Mouse (Mus musculus) adrenal gland, postnatal 10 days (tissue): ENCODE data around the gene Olfr774. TPM values are rescaled to one million over a fixed set of nuclear protein-coding genes. Genes with fewer than 3 reads are reported as not detected.
"Not testable (repeated sequence)": the region's sequence is repeated elsewhere in the genome, so short reads cannot be mapped to it uniquely, and the experiment has no call there.

Experiments
- DNase-seq: peaks from one replicate; pipeline ENCODE4 v3.0.0; 2021; ENCODE audit warnings: mixed read lengths
- long read RNA-seq, 2 experiments: library from polyadenylated mRNA; stranded (forward); transcript quantifications; one replicate each; pipeline ENCODE4 v2.0.0; 2021
- total RNA-seq, 2 experiments: library from RNA; stranded (reverse); gene quantifications; 2 replicates each; pipeline ENCODE4 v1.2.3; 2021

The Olfr774 gene
- not detected for total RNA-seq
- long read RNA-seq, experiment 1, result 0 reads
- long read RNA-seq, experiment 2, result 0 reads

DNA sequence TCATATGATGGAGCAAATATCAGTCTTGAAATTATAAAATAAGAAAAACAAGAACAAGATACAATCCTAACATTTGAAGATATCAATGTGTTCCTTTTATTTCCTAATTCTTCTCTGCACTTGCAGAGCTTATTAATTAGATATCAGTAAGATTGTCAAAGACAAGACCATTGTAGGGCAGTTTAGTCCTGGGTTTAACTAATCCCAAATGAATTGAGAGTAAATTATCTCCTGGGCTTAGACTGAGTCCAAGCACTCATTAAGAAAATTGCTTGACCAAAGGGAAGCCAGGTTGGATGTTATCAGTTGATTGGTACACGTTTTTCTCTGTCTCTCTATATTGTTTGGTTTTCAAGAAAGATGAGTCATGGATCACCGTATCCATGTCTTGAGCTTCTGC lies at the start of gene Olfr774:
Gene Olfr774 (plus strand): TSS at position 301 of the 400 bp plus-strand sequence.
- DNase-seq, result no peak

DNA sequence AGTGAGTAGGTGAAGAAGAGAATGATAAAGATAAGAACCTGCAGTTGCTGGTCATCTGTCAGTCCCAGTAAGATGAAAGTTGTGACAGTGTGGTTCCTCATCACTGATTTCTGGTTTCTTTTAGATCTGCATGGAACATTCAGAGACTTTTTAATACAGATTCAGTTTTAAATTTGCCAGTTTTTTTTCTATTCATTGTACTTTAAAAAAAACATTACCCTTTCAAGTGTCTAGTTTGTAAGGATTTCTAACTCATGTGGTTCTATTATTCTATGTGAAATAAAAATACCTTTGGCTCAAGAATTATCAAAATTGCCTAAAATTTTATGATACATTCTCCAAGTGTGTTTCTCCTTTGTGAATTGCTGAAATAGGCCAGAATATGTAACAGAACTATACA lies 48.7 kb upstream of the Olfr774 start, which contains the start of gene Olfr773:
Gene Olfr773 (minus strand): TSS at position 101 of the 400 bp plus-strand sequence.
- not testable (repeated sequence) for DNase-seq

DNA sequence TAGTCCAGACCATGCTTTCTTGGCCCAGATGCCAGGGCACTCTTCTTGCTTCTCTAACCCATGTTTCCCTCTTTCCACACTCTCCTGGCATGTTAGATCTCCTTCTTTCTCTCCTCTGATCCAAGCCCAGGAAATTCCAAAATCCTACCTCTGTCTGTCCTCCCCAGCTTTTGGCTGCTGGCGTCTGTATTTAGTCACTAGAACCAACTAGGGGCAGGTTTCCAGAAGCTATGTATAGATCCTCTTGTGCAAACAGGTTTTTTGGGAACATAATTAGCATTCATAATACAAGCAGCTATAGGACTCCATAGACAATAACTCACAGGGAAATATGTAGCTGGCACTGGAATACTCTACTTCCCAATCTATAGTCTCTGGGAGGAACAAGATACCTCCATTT lies 5.3 kb upstream of the Olfr774 start:
- DNase-seq, result no peak

DNA sequence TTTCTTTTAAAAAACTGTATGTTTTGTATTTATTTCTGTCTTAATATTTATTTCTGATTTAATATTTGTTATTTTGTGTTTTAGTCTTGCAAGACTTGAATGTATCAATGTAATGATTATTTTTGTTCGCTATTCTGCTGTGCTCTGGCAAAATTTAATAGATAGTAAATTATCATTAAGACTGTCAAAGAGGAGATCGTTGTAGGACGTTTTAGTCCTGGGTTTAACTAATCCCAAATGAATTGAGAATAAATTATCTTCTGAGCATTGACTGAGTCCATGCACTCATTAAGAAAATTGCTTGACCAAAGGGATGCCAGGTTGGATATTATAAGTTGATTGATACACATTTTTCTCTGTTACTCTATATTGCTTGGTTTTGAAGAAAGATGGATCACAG lies 12.1 kb downstream of the Olfr774 start, which contains the start of gene Olfr775:
Gene Olfr775 (plus strand): TSS at position 301 of the 400 bp plus-strand sequence.
- DNase-seq, result no peak

DNA sequence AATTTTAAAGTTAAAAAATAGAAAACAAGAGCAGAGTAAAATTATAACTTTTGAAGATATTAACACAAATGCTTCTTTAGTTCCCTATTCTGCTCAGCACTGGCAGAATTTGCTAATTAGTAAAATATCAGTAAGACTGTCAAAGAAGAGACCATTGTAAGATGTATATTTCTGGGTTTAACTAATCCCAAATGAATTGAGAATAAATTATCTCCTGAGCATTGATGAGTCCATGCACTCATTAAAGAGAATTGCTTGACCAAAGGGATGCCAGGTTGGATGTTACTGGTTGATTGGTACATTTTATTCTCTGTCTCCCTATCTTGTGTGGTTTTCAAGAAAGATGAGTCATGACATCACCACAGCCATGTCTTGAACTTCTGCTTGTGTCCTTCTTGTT lies 22.8 kb downstream of the Olfr774 start, which contains the start of gene Olfr776:
Gene Olfr776 (plus strand): TSS at position 301 of the 400 bp plus-strand sequence.
- DNase-seq, result no peak

DNA sequence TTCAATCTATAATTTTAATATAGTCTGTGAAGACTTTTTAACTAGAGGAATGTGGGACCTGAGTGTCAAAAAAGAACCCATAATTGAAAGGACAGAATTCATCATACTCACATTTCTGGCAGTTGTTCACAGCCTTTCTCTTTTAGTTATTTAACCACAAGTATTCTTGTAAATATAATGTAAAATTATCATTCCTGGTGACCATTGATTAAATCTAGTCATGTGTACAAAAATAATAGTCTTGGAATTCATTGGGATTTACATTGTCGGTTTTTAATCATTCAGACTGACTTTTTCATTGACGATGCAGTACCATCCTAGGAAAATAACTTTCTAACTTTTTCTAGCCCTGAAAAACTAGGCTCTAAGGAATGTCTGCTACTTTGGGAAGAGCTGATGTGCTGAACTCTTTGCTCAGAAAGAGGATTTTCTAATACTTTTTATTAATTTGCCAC lies 35.1 kb downstream of the Olfr774 start, which contains the start of gene Olfr777:
Gene Olfr777 (minus strand): TSS at position 405 of the 455 bp plus-strand sequence.
- DNase-seq, result no peak

Other genes starting within 250 kb of the Olfr774 start
- not detected for gene Olfr9, start 246.8 kb upstream of the Olfr774 start, total RNA-seq
- not detected for gene Olfr763, start 225.4 kb upstream of the Olfr774 start, total RNA-seq
- gene Olfr764-ps1, start 196.3 kb upstream of the Olfr774 start, total RNA-seq, result not detected
- gene Olfr765, start 186.2 kb upstream of the Olfr774 start, total RNA-seq, result not detected
- not detected for gene Olfr766-ps1, start 167.2 kb upstream of the Olfr774 start, total RNA-seq
- not detected for gene Olfr767, start 153.3 kb upstream of the Olfr774 start, total RNA-seq
- not detected for gene Olfr768, start 136.8 kb upstream of the Olfr774 start, total RNA-seq
- not detected for gene Olfr769, start 118.3 kb upstream of the Olfr774 start, total RNA-seq
- gene Olfr770, start 97.2 kb upstream of the Olfr774 start, total RNA-seq, result not detected
- gene Olfr771, start 71.5 kb upstream of the Olfr774 start, total RNA-seq, result not detected
- not detected for gene Olfr772, start 58.3 kb upstream of the Olfr774 start, total RNA-seq
- gene Olfr773, start 48.8 kb upstream of the Olfr774 start, total RNA-seq, result not detected
- not detected for gene Olfr775, start 12.2 kb downstream of the Olfr774 start, total RNA-seq
- not detected for gene Olfr776, start 22.9 kb downstream of the Olfr774 start, total RNA-seq
- not detected for gene Olfr777, start 35.3 kb downstream of the Olfr774 start, total RNA-seq
- not detected for gene Olfr780, start 81.9 kb downstream of the Olfr774 start, total RNA-seq
- gene Olfr781, start 92.7 kb downstream of the Olfr774 start, total RNA-seq, result not detected
- gene Olfr782, start 112.6 kb downstream of the Olfr774 start, total RNA-seq, result not detected
- gene Olfr784, start 147.9 kb downstream of the Olfr774 start, total RNA-seq, result under 1 TPM in 1 of 2 experiments, not detected in 1; 0.09 TPM
- not detected for gene Olfr785, start 169.2 kb downstream of the Olfr774 start, total RNA-seq
- not detected for gene Olfr786, start 191.1 kb downstream of the Olfr774 start, total RNA-seq
- gene Olfr787, start 225.7 kb downstream of the Olfr774 start, total RNA-seq, result not detected
- not detected for gene Olfr788, start 234.8 kb downstream of the Olfr774 start, total RNA-seq
- gene Olfr789, start 248.5 kb downstream of the Olfr774 start, total RNA-seq, result not detected